Mouse (Mus musculus) T-helper 1 cell (primary cell): ENCODE measurements around the gene Olfr432.
"Not testable (repeated sequence)": the region's sequence is repeated elsewhere in the genome, so short reads cannot be mapped to it uniquely, and the experiment has no call there.

ENCODE experiments used
- in situ Hi-C: fragments of 300-600 bp; cut with MboI, MseI; formaldehyde crosslinking; loops from one replicate; pipeline ENCODE4 v1.15.1; 2025; ENCODE audit warnings: high pct_unique_total_duplicates

The Olfr432 gene

GRCm38 (mm10) chr1:174048893-174049292 is at the start of gene Olfr432:
TSS of gene Olfr432 (plus strand) at chr1:174049205.
- in situ Hi-C loops, result no loop called here

- in situ Hi-C loops, result loop anchor here (5.0 kb wide), 1 partner anchor 112 kb away; no protein-coding TSS in a partner anchor
Measured at GRCm38 (mm10) chr1:174004352-174005109, 44.5 kb upstream of the Olfr432 start.

- in situ Hi-C loops, result loop anchor here (5.0 kb wide), 1 partner anchor 115 kb away; no protein-coding TSS in a partner anchor
Measured at GRCm38 (mm10) chr1:174007050-174007449, 42.0 kb upstream of the Olfr432 start.

- in situ Hi-C loops, result no loop called here
Measured at GRCm38 (mm10) chr1:174031698-174032097, 17.3 kb upstream of the Olfr432 start, which contains the start of gene Ifi205. TSS of gene Ifi205 (minus strand) at chr1:174031810.

GRCm38 (mm10) chr1:174035841-174036240 is 13.2 kb upstream of the Olfr432 start:
- in situ Hi-C loops, result no loop called here

GRCm38 (mm10) chr1:174038480-174038879 is 10.5 kb upstream of the Olfr432 start:
- in situ Hi-C loops, result no loop called here

- in situ Hi-C loops, result no loop called here
Measured at GRCm38 (mm10) chr1:174040523-174041177, 8.4 kb upstream of the Olfr432 start, which contains the start of gene Olfr433. TSS of gene Olfr433 (plus strand) at chr1:174040705.

GRCm38 (mm10) chr1:174042091-174042884 is 6.7 kb upstream of the Olfr432 start:
- in situ Hi-C loops, result not testable (repeated sequence)

- in situ Hi-C loops, result no loop called here
Measured at GRCm38 (mm10) chr1:174044431-174044830, 4.6 kb upstream of the Olfr432 start.

GRCm38 (mm10) chr1:174048227-174048626 is 778 bp upstream of the Olfr432 start:
- in situ Hi-C loops, result not testable (repeated sequence)

- in situ Hi-C loops, result not testable (repeated sequence)
Measured at GRCm38 (mm10) chr1:174049357-174049756, 352 bp downstream of the Olfr432 start.

GRCm38 (mm10) chr1:174050532-174050931 is 1.5 kb downstream of the Olfr432 start:
- in situ Hi-C loops, result no loop called here

GRCm38 (mm10) chr1:174051515-174051914 is 2.5 kb downstream of the Olfr432 start:
- in situ Hi-C loops, result no loop called here

- in situ Hi-C loops, result no loop called here
Measured at GRCm38 (mm10) chr1:174051931-174052536, 3.0 kb downstream of the Olfr432 start.

- in situ Hi-C loops, result no loop called here
Measured at GRCm38 (mm10) chr1:174052981-174053380, 4.0 kb downstream of the Olfr432 start.

- in situ Hi-C loops, result no loop called here
Measured at GRCm38 (mm10) chr1:174055248-174055647, 6.2 kb downstream of the Olfr432 start.

GRCm38 (mm10) chr1:174066305-174066704 is 17.3 kb downstream of the Olfr432 start, which contains the start of gene Olfr430:
TSS of gene Olfr430 (plus strand) at chr1:174066605.
- in situ Hi-C loops, result no loop called here

GRCm38 (mm10) chr1:174084031-174084430 is 35.0 kb downstream of the Olfr432 start, which contains the start of gene Olfr429:
TSS of gene Olfr429 (plus strand) at chr1:174084331.
- in situ Hi-C loops, result no loop called here

- in situ Hi-C loops, result no loop called here
Measured at GRCm38 (mm10) chr1:174096591-174096990, 47.6 kb downstream of the Olfr432 start, which contains the start of gene Olfr427. TSS of gene Olfr427 (plus strand) at chr1:174096891.

- in situ Hi-C loops, result no loop called here
Measured at GRCm38 (mm10) chr1:174103735-174104134, 54.7 kb downstream of the Olfr432 start.
